Mouse (Mus musculus): ENCODE results near the gene Grin2b.

DNA sequence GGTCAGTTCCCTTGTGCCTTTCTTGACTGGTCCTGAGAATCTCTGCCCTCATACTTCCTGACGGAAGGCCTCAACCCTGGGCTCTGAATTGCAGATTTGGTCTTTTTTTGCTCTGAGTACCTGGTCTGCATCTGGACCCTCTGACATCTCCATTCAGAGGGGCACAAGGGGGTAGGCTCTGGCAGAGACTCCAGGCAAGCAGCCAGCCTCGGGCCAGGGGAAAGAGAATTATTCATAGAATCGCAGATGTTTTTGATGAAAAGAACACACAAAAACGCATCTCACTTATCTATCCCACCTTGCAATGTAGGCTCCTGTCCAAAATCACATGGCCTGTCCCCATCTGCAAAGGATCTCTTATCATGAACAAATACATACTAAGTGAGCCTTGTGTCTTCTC is 147.5 kb downstream of the Grin2b start:
- TF ChIP-seq GATA1 (IDR thresholded peaks at IDR 0.05; ENCODE audit: low read length) (no peak), TAL1 (IDR thresholded peaks at IDR 0.05; ENCODE audit: low read length) (no peak)

All from erythroblast, embryonic 14.5 days (primary cell).